Mouse (Mus musculus): Measurements from ENCODE around the gene H2al1c. TPM values are rescaled to one million over a fixed set of nuclear protein-coding genes. Genes with fewer than 3 reads are reported as not detected.
"Not testable (repeated sequence)": the region's sequence is repeated elsewhere in the genome, so short reads cannot be mapped to it uniquely, and the experiment has no call there.

The H2al1c gene
- total RNA-seq (2014; fragmentation: Nextera tagmentation): not detected in 2 replicates
- total RNA-seq (2017): not detected in 2 replicates

DNA sequence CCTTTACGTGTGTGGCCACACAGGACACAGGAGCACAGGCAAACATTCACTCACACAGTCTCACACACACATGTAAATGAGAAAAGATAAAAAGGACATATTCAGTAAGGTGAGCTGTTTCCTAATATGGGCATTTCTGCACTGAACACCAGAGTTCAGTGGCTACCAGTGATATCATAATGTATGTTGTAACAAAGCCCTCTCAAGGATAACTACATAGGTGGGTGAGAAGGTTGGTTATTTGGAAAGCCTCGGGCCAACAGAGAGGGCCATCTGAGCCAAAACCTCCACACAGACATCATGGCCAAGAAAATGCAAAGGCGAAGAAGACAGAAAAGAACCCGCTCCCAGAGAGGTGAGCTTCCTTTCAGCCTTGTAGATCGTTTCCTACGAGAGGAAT lies at the start of gene H2al1c:
H2al1c (plus strand) TSS at position 301 of the 400 bp plus-strand sequence.
- not testable (repeated sequence) for ATAC-seq (replicated peaks; ENCODE audit: low FRiP score, low TSS enrichment, poor library complexity, severe bottlenecking)

DNA sequence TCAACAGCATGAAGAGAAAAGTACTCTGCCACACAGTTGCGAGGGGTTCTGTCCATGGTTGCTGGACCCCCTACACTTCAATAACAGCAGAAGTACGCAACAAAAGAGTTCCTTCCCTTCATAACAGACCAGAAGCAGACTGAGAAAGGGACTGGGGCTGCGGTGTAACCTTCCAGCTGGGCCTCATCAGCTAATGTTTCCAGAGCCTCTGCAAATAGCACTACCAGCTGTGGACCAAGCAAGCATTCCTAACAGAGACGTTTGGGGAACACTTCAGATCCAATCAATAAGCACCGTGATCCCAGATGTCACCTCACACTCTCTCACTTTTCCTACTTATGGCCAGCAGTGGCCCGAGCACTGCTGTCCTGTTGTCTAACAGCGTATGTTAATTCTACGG lies 40.5 kb upstream of the H2al1c start:
- ATAC-seq (replicated peaks; ENCODE audit: low FRiP score, low TSS enrichment, poor library complexity, severe bottlenecking): no peak

DNA sequence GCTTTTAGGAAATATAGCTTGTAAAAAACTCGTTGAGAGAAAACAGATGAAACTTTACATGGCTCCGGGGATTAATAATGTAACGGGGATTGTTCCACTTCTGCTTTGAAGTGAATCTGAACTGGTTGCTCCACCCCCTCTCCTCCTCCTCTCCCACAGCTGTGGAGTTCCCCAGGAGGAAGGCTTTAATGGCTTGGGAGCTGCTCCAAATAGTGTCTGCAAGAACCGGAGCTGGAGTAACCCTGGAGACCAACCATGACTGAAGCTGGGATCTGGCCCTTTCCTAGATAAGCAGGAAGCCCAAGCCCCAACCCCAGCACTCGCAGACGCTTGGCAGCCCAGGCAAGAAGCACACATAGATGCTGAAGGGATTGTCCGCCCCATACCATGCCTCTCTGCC lies 37.7 kb upstream of the H2al1c start:
- ATAC-seq (replicated peaks; ENCODE audit: low FRiP score, low TSS enrichment, poor library complexity, severe bottlenecking): no peak

DNA sequence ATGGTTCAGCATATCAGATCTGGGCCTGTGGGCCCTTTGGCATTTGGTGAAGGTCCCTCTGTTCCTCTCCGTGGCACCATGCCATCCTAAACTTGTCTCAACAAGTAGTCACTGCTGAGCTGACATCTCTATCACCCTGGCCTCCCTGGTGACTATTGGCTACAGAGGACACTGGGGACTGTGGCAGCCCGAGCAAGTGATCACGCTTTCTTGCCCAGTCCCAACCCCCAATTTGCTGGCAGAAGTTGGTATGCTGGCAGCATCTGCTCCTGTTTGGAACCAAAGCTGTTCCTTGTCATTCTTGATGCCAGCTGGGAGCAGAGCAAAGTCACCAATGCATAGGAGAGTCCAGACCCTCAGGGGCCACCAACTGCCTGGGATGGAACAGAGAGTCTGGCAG lies 36.4 kb upstream of the H2al1c start:
- ATAC-seq (replicated peaks; ENCODE audit: low FRiP score, low TSS enrichment, poor library complexity, severe bottlenecking): no peak

DNA sequence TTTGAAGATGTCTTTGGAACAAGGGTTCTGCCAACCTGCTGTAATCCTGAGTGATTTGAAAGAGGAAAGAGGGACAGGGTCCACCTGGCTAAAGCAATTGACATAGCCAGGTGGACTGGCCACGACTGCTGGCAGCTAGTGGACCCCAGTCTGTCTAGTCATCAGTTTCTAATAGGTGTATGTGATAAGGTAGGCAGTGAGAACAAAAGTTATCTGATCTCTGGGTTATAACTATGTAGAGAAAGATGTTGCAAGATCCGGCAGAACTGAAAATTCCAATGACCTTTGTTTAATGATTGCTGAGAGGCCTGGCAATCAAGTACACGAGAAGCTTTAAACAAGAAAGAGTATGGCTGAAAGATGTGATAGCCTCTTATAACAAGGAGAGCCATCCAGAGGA lies 32.3 kb upstream of the H2al1c start:
- ATAC-seq (replicated peaks; ENCODE audit: low FRiP score, low TSS enrichment, poor library complexity, severe bottlenecking): no peak

DNA sequence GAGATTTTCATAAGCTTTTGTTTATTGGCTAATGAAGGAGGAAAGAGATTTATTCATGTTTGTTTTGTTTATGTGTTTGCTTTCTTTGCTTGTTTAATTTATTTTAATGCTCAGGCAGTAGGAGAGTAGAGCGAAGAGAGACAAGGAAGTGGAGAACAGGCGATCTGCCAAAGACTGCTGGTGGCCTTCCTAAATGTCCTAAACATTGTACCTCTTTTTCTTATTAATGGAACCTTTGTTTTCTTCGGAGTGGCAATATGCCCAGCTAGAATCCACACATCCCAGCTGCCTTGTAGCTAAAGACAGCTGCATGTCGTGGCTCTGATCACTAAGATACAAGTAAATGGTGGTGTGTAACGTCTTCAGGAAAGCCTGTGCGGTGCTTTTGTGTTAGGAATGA lies 28.4 kb upstream of the H2al1c start:
- no peak for ATAC-seq (replicated peaks; ENCODE audit: low FRiP score, low TSS enrichment, poor library complexity, severe bottlenecking)

DNA sequence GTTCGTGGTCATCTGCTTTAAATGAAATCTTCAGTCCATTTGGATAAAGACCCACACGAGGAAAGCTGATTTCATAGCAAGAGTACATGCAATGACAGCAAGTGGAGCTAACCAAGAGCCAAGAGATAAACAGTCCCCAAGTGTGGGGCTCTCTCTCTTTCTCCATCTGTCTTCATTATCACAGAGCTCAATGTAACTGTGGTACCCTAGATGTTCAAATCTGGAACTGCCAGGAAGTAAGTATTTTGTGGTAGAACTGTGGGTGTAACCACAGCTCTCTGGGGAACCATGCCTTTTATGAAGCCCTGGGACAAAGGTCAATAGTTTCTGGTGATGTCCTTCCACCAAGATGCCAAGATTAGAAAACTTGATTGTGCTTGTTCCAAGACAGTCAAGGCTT lies 24.7 kb upstream of the H2al1c start:
- ATAC-seq (replicated peaks; ENCODE audit: low FRiP score, low TSS enrichment, poor library complexity, severe bottlenecking): no peak

DNA sequence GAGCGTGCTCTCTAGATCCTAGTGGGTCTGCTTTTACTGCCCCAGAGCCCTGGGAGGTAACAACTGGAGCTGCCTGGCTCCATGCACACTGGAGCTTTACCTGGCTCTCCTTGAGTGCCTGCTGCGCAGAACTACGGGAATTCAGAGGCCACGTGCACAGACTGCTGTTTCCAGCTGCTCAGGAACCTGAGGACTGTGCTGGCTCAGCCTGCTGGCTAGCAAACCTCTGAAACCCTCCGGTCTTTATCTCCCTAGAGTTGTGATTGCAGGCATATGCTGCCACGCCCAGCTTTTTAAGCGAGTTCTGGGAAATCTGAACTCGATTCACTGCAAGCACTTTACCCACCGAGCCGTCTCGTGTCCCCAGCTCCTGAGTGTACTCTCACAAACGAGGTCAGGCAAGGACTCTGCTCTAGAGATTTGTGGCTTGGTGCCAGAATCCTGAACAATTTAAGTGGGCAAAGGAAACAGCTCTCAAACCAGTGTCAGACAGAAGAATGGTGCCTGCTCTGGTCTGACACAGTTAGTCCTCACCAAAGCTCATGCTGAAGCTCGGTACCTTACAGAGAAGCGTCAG lies 17.1 kb upstream of the H2al1c start:
- ATAC-seq (replicated peaks; ENCODE audit: low FRiP score, low TSS enrichment, poor library complexity, severe bottlenecking): no peak

DNA sequence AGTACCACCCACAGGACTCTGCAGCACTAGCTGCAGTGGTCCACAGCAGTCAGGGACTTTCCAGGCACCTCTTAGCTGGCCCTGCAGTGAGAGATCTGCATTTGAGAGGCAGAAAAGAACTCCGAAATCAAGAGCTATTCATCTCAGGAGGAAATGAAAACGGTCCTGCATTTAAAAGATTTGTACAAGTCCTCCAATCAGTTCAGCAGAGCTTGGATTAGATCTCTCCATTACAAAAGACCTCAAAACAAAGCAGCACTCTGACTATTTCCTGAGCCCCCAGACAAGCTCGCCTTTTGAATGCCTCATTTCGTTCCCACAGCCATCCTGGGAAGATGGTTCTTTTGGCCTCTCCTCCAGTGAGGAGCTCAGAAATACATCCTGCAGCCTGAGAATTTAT lies 16.2 kb upstream of the H2al1c start:
- no peak for ATAC-seq (replicated peaks; ENCODE audit: low FRiP score, low TSS enrichment, poor library complexity, severe bottlenecking)

DNA sequence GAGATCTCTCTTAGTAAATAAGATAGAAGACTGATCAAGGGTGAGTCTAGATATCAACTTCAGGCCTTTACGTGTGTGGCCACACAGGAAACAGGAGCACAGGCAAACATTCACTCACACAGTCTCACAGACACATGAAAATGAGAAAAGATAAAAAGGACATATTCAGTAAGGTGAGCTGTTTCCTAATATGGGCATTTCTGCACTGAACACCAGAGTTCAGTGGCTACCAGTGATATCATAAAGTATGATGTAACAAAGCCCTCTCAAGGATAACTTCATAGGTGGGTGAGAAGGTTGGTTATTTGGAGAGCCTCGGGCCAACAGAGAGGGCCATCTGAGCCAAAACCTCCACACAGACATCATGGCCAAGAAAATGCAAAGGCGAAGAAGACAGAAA lies 6.5 kb upstream of the H2al1c start, which contains the start of gene H2al1a:
H2al1a (plus strand) TSS at position 301 of the 400 bp plus-strand sequence.
- not testable (repeated sequence) for ATAC-seq (replicated peaks; ENCODE audit: low FRiP score, low TSS enrichment, poor library complexity, severe bottlenecking)

DNA sequence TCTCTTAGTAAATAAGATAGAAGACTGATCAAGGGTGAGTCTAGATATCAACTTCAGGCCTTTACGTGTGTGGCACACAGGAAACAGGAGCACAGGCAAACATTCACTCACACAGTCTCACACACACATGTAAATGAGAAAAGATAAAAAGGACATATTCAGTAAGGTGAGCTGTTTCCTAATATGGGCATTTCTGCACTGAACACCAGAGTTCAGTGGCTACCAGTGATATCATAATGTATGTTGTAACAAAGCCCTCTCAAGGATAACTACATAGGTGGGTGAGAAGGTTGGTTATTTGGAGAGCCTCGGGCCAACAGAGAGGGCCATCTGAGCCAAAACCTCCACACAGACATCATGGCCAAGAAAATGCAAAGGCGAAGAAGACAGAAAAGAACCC lies 3.3 kb upstream of the H2al1c start, which contains the start of gene H2al1b:
H2al1b (plus strand) TSS at position 301 of the 400 bp plus-strand sequence.
- not testable (repeated sequence) for ATAC-seq (replicated peaks; ENCODE audit: low FRiP score, low TSS enrichment, poor library complexity, severe bottlenecking)

DNA sequence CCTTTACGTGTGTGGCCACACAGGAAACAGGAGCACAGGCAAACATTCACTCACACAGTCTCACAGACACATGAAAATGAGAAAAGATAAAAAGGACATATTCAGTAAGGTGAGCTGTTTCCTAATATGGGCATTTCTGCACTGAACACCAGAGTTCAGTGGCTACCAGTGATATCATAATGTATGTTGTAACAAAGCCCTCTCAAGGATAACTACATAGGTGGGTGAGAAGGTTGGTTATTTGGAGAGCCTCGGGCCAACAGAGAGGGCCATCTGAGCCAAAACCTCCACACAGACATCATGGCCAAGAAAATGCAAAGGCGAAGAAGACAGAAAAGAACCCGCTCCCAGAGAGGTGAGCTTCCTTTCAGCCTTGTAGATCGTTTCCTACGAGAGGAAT lies 3.1 kb downstream of the H2al1c start, which contains the start of gene H2al1d:
H2al1d (plus strand) TSS at position 301 of the 400 bp plus-strand sequence.
- not testable (repeated sequence) for ATAC-seq (replicated peaks; ENCODE audit: low FRiP score, low TSS enrichment, poor library complexity, severe bottlenecking)

DNA sequence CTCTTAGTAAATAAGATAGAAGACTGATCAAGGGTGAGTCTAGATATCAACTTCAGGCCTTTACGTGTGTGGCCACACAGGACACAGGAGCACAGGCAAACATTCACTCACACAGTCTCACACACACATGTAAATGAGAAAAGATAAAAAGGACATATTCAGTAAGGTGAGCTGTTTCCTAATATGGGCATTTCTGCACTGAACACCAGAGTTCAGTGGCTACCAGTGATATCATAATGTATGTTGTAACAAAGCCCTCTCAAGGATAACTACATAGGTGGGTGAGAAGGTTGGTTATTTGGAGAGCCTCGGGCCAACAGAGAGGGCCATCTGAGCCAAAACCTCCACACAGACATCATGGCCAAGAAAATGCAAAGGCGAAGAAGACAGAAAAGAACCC lies 6.2 kb downstream of the H2al1c start, which contains the start of gene H2al1e:
H2al1e (plus strand) TSS at position 301 of the 400 bp plus-strand sequence.
- not testable (repeated sequence) for ATAC-seq (replicated peaks; ENCODE audit: low FRiP score, low TSS enrichment, poor library complexity, severe bottlenecking)

DNA sequence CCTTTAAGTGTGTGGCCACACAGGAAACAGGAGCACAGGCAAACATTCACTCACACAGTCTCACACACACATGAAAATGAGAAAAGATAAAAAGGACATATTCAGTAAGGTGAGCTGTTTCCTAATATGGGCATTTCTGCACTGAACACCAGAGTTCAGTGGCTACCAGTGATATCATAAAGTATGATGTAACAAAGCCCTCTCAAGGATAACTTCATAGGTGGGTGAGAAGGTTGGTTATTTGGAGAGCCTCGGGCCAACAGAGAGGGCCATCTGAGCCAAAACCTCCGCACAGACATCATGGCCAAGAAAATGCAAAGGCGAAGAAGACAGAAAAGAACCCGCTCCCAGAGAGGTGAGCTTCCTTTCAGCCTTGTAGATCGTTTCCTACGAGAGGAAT lies 9.4 kb downstream of the H2al1c start, which contains the start of gene H2al1f:
H2al1f (plus strand) TSS at position 301 of the 400 bp plus-strand sequence.
- not testable (repeated sequence) for ATAC-seq (replicated peaks; ENCODE audit: low FRiP score, low TSS enrichment, poor library complexity, severe bottlenecking)

DNA sequence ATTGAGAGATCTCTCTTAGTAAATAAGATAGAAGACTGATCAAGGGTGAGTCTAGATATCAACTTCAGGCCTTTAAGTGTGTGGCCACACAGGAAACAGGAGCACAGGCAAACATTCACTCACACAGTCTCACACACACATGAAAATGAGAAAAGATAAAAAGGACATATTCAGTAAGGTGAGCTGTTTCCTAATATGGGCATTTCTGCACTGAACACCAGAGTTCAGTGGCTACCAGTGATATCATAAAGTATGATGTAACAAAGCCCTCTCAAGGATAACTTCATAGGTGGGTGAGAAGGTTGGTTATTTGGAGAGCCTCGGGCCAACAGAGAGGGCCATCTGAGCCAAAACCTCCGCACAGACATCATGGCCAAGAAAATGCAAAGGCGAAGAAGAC lies 12.5 kb downstream of the H2al1c start, which contains the start of gene H2al1g:
H2al1g (plus strand) TSS at position 301 of the 400 bp plus-strand sequence.
- ATAC-seq (replicated peaks; ENCODE audit: low FRiP score, low TSS enrichment, poor library complexity, severe bottlenecking): not testable (repeated sequence)

DNA sequence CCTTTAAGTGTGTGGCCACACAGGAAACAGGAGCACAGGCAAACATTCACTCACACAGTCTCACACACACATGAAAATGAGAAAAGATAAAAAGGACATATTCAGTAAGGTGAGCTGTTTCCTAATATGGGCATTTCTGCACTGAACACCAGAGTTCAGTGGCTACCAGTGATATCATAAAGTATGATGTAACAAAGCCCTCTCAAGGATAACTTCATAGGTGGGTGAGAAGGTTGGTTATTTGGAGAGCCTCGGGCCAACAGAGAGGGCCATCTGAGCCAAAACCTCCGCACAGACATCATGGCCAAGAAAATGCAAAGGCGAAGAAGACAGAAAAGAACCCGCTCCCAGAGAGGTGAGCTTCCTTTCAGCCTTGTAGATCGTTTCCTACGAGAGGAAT lies 15.7 kb downstream of the H2al1c start, which contains the start of gene H2al1h:
H2al1h (plus strand) TSS at position 301 of the 400 bp plus-strand sequence.
- ATAC-seq (replicated peaks; ENCODE audit: low FRiP score, low TSS enrichment, poor library complexity, severe bottlenecking): not testable (repeated sequence)

DNA sequence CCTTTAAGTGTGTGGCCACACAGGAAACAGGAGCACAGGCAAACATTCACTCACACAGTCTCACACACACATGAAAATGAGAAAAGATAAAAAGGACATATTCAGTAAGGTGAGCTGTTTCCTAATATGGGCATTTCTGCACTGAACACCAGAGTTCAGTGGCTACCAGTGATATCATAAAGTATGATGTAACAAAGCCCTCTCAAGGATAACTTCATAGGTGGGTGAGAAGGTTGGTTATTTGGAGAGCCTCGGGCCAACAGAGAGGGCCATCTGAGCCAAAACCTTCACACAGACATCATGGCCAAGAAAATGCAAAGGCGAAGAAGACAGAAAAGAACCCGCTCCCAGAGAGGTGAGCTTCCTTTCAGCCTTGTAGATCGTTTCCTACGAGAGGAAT lies 18.9 kb downstream of the H2al1c start, which contains the start of gene H2al1i:
H2al1i (plus strand) TSS at position 301 of the 400 bp plus-strand sequence.
- not testable (repeated sequence) for ATAC-seq (replicated peaks; ENCODE audit: low FRiP score, low TSS enrichment, poor library complexity, severe bottlenecking)

DNA sequence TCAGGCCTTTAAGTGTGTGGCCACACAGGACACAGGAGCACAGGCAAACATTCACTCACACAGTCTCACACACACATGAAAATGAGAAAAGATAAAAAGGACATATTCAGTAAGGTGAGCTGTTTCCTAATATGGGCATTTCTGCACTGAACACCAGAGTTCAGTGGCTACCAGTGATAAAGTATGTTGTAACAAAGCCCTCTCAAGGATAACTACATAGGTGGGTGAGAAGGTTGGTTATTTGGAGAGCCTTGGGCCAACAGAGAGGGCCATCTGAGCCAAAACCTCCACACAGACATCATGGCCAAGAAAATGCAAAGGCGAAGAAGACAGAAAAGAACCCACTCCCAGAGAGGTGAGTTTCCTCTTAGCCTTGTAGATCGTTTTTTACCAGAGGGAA lies 22.1 kb downstream of the H2al1c start, which contains the start of gene H2al1j:
H2al1j (plus strand) TSS at position 301 of the 400 bp plus-strand sequence.
- not testable (repeated sequence) for ATAC-seq (replicated peaks; ENCODE audit: low FRiP score, low TSS enrichment, poor library complexity, severe bottlenecking)

DNA sequence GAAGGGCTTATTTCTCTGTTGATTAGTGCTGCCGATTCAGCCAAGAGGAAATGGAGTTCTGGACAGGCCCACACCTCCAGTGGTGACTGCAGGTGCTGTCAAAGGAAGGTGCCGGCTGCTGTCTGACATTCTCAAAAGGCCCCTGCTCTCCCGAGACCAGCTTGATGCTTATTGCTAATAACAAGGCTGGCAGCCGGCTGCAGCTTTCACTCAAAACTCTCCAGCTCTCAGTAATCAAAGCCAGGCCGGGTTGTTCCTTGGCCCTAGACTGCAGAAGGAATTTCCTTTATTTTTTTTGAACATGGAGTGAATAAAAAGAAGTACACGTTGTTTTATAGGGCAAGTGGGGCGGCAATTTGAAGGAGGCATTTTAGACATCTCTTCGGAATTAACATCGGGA lies 40.3 kb downstream of the H2al1c start:
- ATAC-seq (replicated peaks; ENCODE audit: low FRiP score, low TSS enrichment, poor library complexity, severe bottlenecking): no peak

DNA sequence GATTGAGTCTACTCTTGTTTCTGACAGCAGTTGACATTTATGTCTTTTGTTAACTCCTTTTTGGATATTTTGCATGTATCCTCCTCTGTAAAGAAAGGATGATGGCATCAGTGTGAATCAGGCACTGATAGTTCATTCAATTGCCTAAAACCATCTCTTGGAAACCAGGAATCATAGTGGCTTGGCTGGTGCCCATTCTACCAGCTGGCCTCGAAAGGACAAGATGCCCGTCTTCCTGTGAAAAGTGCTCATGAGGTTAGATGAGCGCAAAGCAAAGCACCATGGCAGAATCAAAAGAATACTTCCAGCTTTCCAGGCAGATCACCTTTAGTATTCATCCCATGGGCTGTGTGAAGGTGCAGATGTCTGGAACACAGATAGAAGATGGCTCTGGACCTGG lies 41.3 kb downstream of the H2al1c start:
- no peak for ATAC-seq (replicated peaks; ENCODE audit: low FRiP score, low TSS enrichment, poor library complexity, severe bottlenecking)
